Mouse (Mus musculus) erythroblast, embryonic 14.5 days (primary cell): ENCODE measurements around the gene Tex21. TPM values are rescaled to one million over a fixed set of nuclear protein-coding genes. Genes with fewer than 3 reads are reported as not detected.

Source experiments
- H3K27me3 ChIP-seq: 2 replicates; pipeline ENCODE4 v1.6.1; 2012; ENCODE audit warnings: inconsistent platforms; ENCODE audit not compliant: control insufficient read depth
- H3K36me3 ChIP-seq: 2 replicates; pipeline ENCODE4 v1.6.1; 2012; ENCODE audit warnings: mild to moderate bottlenecking, inconsistent platforms; ENCODE audit not compliant: control insufficient read depth
- H3K4me1 ChIP-seq: 2 replicates; pipeline ENCODE4 v1.6.1; 2012; ENCODE audit warnings: inconsistent platforms; ENCODE audit not compliant: control insufficient read depth
- H3K4me3 ChIP-seq: replicated peaks from 2 replicates; pipeline ENCODE3; 2012; ENCODE audit warnings: moderate library complexity, mild to moderate bottlenecking, inconsistent platforms
- H3K9me3 ChIP-seq: 2 replicates; pipeline ENCODE4 v1.6.1; 2012; ENCODE audit warnings: low read length, inconsistent platforms, mixed read lengths; ENCODE audit not compliant: control insufficient read depth
- GATA1 ChIP-seq: IDR thresholded peaks from 2 replicates; pipeline ENCODE4 v1.6.1; 2012; ENCODE audit warnings: low read length, inconsistent platforms, mixed read lengths
- TAL1 ChIP-seq: IDR thresholded peaks from 3 replicates; pipeline ENCODE4 v1.6.1; 2012; ENCODE audit warnings: low read length, inconsistent platforms, mixed read lengths
- polyA plus RNA-seq: library from polyadenylated mRNA; stranded (reverse); fragments of >175 nt; gene quantifications from 2 replicates; pipeline ENCODE4 v1.2.3, GENCODE M21; 2012

The Tex21 gene
- polyA plus RNA-seq, 1 experiment, result not detected

DNA sequence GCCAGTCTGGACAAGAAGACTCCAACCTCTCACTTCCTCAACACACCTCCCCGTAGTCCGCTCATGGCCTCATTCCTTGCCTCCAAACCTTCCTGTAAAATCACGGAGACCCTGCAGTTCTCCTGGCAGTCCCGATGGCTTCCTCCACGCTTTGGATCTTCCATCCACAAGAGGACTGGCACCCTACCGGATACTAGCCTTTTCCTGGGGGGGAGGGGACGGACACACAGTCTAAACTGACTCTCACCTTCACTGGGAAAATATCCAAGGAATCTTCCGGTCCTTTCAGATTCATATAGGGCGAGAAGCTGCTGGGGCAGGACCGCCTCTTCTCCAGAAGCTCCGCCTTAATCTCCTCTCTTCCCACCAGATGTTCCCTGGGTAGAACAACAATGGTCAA is 29.8 kb downstream of the Tex21 start:
- TF ChIP-seq GATA1 (no peak), TAL1 (no peak)

GRCm38 (mm10) chr12:76215121-76215520 is 31.4 kb downstream of the Tex21 start:
- H3K4me3 ChIP-seq, result no peak overlapping the region
- TF ChIP-seq GATA1 (no peak), TAL1 (no peak)
- H3K36me3 ChIP-seq, result no peaks in the 10 kb centered on the region
- no peaks in the 10 kb centered on the region for H3K4me1 ChIP-seq
- no peaks in the 10 kb centered on the region for H3K9me3 ChIP-seq
- no peaks in the 10 kb centered on the region for H3K27me3 ChIP-seq

More for the DNA sequence above, 29.8 kb downstream of the Tex21 start:
- Histone ChIP-seq H3K4me3 (no peak overlapping the region), H3K36me3 (no peaks in the 10 kb centered on the region), H3K27me3 (no peaks in the 10 kb centered on the region), H3K9me3 (no peaks in the 10 kb centered on the region), H3K4me1 (no peaks in the 10 kb centered on the region)

DNA sequence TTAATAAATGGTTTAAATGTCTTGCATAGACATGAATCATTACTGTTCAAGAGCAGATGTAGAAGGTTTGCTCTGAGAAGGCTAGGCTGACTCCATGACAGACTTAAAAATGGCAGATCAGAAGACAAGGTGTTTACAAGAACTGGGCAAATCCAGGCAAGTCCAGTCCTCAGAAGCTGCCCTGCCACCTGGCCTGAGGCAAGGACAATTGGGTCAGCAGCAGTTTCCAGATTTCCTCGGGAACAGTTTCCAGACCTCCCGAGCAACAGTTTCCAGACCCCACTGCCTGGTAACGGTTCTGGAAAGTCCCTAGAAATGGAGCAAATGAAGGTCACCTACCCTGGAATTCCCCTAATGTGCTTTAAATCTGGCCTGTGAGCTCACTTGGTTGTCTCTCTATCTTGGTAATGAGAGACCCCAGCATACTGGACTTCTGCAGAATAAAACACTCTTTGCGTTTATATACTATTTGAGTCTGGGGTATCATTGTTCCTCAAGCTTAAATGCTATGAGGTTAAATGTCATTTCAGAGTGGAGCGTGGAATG is 37.0 kb downstream of the Tex21 start:
- H3K36me3 ChIP-seq, result no peaks in the 10 kb centered on the region
- no peak overlapping the region for H3K4me3 ChIP-seq
- TF ChIP-seq TAL1 (no peak), GATA1 (no peak)
- H3K9me3 ChIP-seq, result no peaks in the 10 kb centered on the region
- H3K4me1 ChIP-seq, result no peaks in the 10 kb centered on the region
- no peaks in the 10 kb centered on the region for H3K27me3 ChIP-seq

GRCm38 (mm10) chr12:76200326-76200725 is 46.2 kb downstream of the Tex21 start:
- no peaks in the 10 kb centered on the region for H3K36me3 ChIP-seq
- H3K4me1 ChIP-seq, result peaks cover 12% of the 10 kb centered on the region
- H3K27me3 ChIP-seq, result peaks cover 2% of the 10 kb centered on the region; the same call in 1 of the 2 replicates
- H3K9me3 ChIP-seq, result no peaks in the 10 kb centered on the region
- H3K4me3 ChIP-seq, result no peak overlapping the region
- no peak for TF ChIP-seq GATA1
- TF ChIP-seq TAL1, result no peak

DNA sequence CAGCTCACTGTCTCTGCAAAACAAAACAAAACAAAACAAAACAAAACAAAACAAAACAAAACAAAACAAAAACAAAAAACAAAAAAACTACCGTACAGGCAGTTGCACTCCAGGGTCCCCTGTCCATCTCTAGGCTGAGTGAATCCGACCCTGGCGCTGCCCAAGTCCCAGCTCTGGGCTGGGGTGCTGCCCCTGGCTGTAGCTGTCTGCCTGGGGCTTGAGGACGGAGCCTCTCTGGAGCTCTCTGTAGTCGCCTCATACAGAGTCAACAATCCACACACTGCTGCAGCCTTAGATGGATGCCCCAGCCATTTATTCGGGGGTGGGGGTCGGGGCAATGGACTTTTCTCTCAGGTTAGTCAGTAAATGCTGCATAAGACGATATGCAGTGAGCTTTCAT is 49.5 kb downstream of the Tex21 start:
- Histone ChIP-seq H3K36me3 (no peaks in the 10 kb centered on the region), H3K4me3 (no peak overlapping the region), H3K4me1 (peaks cover 12% of the 10 kb centered on the region), H3K27me3 (peaks cover 4% of the 10 kb centered on the region; the same call in 1 of the 2 replicates), H3K9me3 (no peaks in the 10 kb centered on the region)
- TF ChIP-seq TAL1 (no peak), GATA1 (no peak)

DNA sequence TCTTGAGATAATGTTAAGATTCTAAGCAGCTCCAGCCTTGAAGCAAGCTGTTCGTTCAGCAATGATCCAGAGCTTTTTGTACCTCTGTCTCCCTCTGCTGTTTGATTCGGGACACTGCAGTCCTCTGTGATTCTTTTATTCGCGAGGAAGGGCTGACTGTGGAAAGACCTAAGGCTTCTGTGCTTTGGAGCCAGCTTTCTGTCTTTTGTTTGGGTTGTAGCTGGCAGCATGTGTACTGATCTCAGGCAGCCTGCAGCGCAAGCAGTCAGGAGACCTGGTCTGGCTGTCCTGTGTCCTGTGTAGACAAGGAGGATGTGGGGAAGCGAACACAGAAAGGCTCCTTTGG is 49.9 kb downstream of the Tex21 start:
- Histone ChIP-seq H3K27me3 (peaks cover 4% of the 10 kb centered on the region; the same call in 1 of the 2 replicates), H3K36me3 (no peaks in the 10 kb centered on the region), H3K4me3 (no peak overlapping the region), H3K4me1 (peaks cover 12% of the 10 kb centered on the region), H3K9me3 (no peaks in the 10 kb centered on the region)
- TF ChIP-seq GATA1, result no peak
- no peak for TF ChIP-seq TAL1

GRCm38 (mm10) chr12:76195912-76196708 is 50.4 kb downstream of the Tex21 start:
- H3K4me3 ChIP-seq, result peak overlapping the region; percentile 48
- TF ChIP-seq TAL1, result no peak
- TF ChIP-seq GATA1, result no peak
- peaks cover 12% of the 10 kb centered on the region for H3K4me1 ChIP-seq
- H3K9me3 ChIP-seq, result no peaks in the 10 kb centered on the region
- no peaks in the 10 kb centered on the region for H3K36me3 ChIP-seq
- H3K27me3 ChIP-seq, result peaks cover 4% of the 10 kb centered on the region; the same call in 1 of the 2 replicates

GRCm38 (mm10) chr12:76194526-76194925 is 52.0 kb downstream of the Tex21 start:
- H3K27me3 ChIP-seq, result peaks cover 4% of the 10 kb centered on the region; the same call in 1 of the 2 replicates
- no peak overlapping the region for H3K4me3 ChIP-seq
- H3K9me3 ChIP-seq, result peaks cover 7% of the 10 kb centered on the region
- H3K4me1 ChIP-seq, result peaks cover 12% of the 10 kb centered on the region
- H3K36me3 ChIP-seq, result no peaks in the 10 kb centered on the region
- no peak for TF ChIP-seq GATA1
- TF ChIP-seq TAL1, result no peak

DNA sequence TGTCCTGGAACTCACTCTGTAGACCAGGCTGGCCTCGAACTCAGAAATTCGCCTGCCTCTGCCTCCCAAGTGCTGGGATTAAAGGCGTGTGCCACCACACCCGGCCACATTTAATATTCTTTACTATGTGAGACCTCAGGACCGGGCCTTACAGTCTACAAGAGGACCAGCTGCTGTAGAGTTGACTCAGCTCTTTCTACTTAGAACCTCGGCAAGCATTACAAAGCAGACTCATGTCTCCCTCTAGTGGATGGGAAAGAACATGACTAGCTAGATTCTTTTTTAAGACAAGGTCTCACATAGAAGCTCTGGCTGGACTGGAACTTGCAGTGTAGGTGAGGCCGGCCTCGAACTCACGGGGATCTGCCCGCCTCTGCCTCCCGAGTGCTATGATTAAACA is 55.6 kb downstream of the Tex21 start:
- no peak overlapping the region for H3K4me3 ChIP-seq
- H3K9me3 ChIP-seq, result peaks cover 12% of the 10 kb centered on the region
- H3K36me3 ChIP-seq, result no peaks in the 10 kb centered on the region
- peaks cover 3% of the 10 kb centered on the region for H3K4me1 ChIP-seq
- no peak for TF ChIP-seq GATA1
- TF ChIP-seq TAL1, result no peak
- H3K27me3 ChIP-seq, result 0 out of 2 replicates have a peak, but pooled peaks cover 2% of the 10 kb centered on the region
